Mouse (Mus musculus): ENCODE results near the gene Olfr224. TPM values are rescaled to one million over a fixed set of nuclear protein-coding genes. Genes with fewer than 3 reads are reported as not detected.

Gene Olfr224
- total RNA-seq (2015; ENCODE audit: low replicate concordance) (not detected in 2 replicates), total RNA-seq (2017; ENCODE audit: low replicate concordance) (not detected in 2 replicates)

GRCm38 (mm10) chr11:58570405-58570804, at the start of gene Olfr224:
Olfr224 (minus strand) TSS chr11:58570553.
- no peak for ATAC-seq (replicated peaks; ENCODE audit: low FRiP score, poor library complexity, severe bottlenecking)

DNA sequence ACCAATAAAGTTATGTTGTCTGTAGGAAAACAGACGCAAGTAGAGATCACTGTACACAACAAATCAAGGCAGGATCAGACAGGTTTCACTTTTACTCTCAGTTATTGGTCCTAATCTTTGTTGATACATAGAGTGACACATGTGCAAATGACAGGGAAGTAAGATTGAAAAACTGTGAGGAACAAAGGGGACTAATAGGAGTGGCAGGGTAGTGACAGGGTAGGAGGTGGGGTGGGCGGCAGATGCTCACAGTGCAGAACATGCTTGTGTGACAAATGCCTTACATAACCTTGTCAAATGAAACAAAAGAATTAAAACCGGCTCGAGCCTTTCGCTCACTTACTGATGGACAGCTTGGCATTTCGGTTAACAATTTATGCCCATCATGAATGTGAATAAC, 48.4 kb upstream of the Olfr224 start:
- no peak for ATAC-seq (replicated peaks; ENCODE audit: low FRiP score, poor library complexity, severe bottlenecking)

DNA sequence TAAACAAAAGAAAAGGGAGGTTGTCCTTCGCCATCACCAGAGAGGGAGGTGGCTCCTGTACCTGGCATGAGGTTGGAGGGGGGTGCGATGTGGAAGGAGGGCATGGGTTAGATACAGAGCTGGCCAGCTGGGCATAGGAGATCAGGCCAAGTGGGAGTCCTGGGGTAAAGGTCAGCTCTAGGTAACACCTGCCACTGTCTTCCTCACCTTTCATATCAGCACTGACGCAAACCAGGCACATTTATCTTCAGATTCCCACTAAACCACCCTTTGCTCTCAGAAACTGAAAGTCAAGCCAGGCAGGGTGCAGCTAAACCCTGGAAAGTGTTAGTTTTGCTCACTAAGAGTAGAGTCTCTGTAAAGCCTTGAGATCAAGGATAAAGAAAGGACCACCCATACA, 48.0 kb upstream of the Olfr224 start:
- no peak for ATAC-seq (replicated peaks; ENCODE audit: low FRiP score, poor library complexity, severe bottlenecking)

- ATAC-seq (replicated peaks; ENCODE audit: low FRiP score, poor library complexity, severe bottlenecking), result no peak
Observed at GRCm38 (mm10) chr11:58615975-58616374, 45.6 kb upstream of the Olfr224 start, which contains the start of gene 2210407C18Rik. 2210407C18Rik (minus strand) TSS chr11:58616075.

DNA sequence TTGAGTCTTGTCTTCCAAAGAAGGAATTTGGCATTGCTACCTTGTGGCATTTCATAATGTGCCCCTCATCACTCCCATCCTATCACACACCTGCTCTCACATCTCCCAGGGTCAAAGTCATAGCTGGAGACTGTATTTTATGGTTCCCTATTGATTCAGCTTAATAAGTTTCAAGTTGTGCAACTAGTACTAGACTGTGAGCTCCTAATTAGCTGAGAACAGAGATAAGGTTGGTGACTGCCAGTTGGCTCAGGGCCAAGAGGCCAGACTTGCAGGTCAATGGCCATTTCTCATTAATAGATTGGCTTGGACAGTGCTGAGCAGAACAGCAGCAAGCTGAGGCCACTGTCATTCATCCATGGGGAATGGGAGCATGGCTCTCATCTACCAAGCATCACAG, 44.2 kb upstream of the Olfr224 start:
- ATAC-seq (replicated peaks; ENCODE audit: low FRiP score, poor library complexity, severe bottlenecking), result no peak

- ATAC-seq (replicated peaks; ENCODE audit: low FRiP score, poor library complexity, severe bottlenecking), result no peak
Observed at GRCm38 (mm10) chr11:58613359-58613758, 43.0 kb upstream of the Olfr224 start.

GRCm38 (mm10) chr11:58607030-58607429, 36.7 kb upstream of the Olfr224 start:
- ATAC-seq (replicated peaks; ENCODE audit: low FRiP score, poor library complexity, severe bottlenecking), result no peak

GRCm38 (mm10) chr11:58606177-58606919, 36.0 kb upstream of the Olfr224 start:
- 0 out of 2 replicates have a peak, but pooled peaks have one; percentile 38 for ATAC-seq (replicated peaks; ENCODE audit: low FRiP score, poor library complexity, severe bottlenecking)

GRCm38 (mm10) chr11:58605228-58605627, 34.9 kb upstream of the Olfr224 start:
- no peak for ATAC-seq (replicated peaks; ENCODE audit: low FRiP score, poor library complexity, severe bottlenecking)

GRCm38 (mm10) chr11:58604688-58605087, 34.3 kb upstream of the Olfr224 start:
- ATAC-seq (replicated peaks; ENCODE audit: low FRiP score, poor library complexity, severe bottlenecking), result no peak

DNA sequence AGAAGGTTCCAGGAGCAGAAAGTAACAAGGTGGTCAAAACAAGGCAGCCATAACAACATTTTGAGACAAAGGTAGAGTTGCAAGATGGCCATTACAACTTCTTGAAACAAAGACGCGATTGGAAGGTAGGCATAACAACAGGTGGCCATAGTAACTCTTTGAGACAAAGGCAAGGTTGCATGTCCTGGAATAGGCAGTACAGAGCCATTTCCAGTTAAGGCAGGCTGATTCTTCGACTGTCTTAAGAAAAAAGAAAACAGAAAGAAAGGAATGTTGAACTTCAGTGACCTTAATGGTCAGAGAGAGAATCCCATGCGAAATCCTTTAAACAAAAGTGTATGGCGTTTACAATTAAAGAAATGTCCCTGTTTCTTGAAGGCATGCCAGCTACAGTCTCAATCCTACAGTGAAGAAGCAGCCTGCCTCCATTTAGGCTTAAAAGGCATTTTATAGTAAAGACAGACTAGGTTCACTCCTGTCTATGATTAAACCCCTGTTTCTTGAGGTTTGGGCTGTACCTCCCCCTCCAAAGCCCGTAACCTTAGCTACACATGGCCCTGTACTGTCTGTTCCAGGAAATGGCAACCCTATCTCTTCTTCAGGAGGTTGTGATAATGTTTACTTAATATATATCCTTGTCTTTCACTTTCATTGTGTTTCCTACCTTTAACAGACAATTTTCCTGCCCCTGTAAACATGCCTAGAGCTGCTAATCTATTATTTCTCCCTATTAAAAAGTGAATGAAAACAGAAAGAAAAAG, 32.6 kb upstream of the Olfr224 start:
- ATAC-seq (replicated peaks; ENCODE audit: low FRiP score, poor library complexity, severe bottlenecking), result no peak

DNA sequence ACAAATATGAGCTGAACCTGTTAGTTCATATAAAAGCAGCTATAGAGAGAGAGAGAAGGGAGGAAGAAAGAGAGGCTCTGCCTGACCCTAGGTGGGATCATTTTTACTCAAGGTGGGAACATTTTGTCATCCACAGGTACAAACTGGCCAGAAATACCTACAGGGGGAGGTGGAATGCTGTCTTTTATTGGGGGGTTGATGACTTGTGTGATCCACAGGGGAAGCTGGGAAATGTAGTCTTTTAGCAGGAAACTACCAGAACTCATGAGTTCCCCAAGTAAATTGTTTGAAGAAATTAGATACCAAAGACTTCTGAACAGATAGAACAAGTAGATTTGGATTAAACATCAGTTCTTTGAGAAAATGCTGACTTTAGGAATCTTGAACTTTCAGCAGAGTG, 31.7 kb upstream of the Olfr224 start:
- no peak for ATAC-seq (replicated peaks; ENCODE audit: low FRiP score, poor library complexity, severe bottlenecking)

DNA sequence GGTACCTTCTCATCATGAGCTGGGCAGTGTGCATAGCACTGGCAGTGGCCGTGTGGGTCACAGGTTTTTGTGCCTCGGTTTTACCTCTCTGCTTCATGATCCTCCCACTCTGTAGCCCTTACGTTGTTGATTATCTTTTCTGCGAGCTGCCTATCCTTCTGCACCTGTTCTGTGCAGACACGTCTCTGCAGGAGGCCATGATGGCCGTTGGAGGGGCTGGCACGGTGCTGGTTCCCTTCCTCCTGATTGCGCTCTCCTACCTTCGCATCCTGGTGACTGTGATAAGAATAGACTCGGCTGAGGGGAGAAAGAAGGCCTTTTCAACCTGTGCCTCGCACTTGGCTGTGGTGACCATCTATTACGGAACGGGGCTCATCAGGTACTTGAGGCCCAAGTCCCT, 27.5 kb upstream of the Olfr224 start:
- ATAC-seq (replicated peaks; ENCODE audit: low FRiP score, poor library complexity, severe bottlenecking), result no peak

DNA sequence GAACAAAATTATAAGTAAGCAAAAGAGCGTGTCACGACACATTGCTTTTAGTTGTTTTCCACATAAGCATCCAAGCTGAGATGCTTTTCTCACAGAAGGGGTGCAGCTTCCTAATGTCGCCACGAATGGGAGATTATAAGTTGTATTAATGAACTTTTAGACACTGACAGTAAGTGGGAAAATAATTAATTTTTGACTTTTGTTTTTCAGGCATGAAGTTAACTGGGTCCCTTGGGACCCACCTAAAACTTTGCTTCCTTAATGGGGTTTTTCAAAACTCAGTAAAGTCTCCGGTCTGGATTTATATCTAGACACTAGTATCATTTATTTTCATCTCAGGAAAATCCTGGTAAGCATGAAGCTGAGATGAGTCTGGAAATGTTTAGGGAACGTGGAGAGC, 24.5 kb upstream of the Olfr224 start, which contains the start of gene Olfr324:
Gene Olfr324, plus strand, starts transcription at position 301 of the 400 bp plus-strand sequence.
- no peak for ATAC-seq (replicated peaks; ENCODE audit: low FRiP score, poor library complexity, severe bottlenecking)

DNA sequence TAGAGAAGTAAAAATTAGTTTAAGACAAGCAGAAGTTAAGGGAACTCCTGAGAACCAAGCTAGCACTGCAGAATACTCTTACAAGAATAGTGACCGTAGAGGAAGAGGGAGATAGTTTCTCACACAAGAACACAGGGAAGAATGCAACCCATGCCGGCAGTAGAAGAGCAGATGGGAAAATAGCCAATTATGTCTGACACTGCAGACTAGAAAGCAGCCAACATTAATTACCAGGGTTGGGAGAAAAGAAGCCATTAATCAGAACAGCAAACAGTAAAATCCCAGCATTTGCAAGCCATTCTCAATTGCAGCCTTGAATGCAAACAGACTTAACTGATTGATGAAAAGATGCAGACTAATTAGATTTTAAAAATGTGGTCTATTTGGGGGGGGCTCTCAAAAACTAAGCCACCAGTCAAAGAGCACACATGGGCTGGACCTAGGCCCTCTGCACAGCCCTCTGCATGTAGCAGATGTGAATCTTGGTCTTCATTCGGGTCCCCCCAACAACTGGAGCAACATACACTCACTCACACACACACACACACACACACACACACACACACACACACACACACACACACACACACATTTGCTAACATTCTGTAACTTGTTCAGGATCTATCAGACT, 18.4 kb upstream of the Olfr224 start:
- ATAC-seq (replicated peaks; ENCODE audit: low FRiP score, poor library complexity, severe bottlenecking), result no peak

DNA sequence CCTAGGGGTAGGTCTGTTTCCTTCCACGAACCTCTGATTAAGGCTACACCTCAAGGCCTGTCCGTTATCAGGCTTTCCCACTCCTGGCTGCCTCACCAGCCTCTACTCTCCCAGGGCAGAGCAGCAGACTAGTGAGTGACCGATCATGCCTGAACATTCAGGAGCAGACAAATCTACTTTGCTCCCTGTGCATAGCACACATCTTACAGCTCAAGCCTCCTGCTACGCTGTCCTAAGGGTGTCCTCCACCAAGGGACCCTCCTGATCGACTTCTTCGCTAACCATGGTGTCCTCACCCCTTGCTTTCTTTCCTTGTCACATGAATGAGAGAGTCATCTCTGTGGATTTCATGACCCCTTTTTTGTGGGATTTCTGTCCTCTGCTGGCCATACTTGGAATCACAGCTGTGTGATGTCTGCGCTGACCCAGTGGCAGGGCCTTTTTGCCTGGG, 17.6 kb upstream of the Olfr224 start:
- ATAC-seq (replicated peaks; ENCODE audit: low FRiP score, poor library complexity, severe bottlenecking), result peak; percentile 97

- no peak for ATAC-seq (replicated peaks; ENCODE audit: low FRiP score, poor library complexity, severe bottlenecking)
Observed at GRCm38 (mm10) chr11:58578636-58579035, 8.3 kb upstream of the Olfr224 start.

DNA sequence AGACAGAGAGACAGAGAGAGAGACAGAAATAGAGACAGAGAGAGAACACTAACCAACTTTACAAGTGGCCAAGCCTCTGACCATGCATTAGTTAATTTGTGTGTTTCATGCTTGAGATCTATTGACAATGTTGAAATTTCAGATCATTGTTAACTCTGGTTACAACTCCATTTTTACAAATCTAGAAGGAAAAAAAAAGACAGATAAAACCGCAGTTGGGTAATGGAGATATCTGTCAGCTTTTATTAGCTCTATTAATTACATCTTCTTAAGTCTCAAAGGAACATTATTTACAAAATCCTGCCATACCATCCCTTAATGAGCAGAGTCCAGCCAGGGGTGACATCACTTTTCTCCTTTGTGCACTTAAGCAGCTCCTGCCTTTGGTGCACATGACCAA, 7.1 kb upstream of the Olfr224 start, which contains the start of gene Olfr325:
Gene Olfr325, plus strand, starts transcription at position 301 of the 400 bp plus-strand sequence.
- ATAC-seq (replicated peaks; ENCODE audit: low FRiP score, poor library complexity, severe bottlenecking), result no peak

DNA sequence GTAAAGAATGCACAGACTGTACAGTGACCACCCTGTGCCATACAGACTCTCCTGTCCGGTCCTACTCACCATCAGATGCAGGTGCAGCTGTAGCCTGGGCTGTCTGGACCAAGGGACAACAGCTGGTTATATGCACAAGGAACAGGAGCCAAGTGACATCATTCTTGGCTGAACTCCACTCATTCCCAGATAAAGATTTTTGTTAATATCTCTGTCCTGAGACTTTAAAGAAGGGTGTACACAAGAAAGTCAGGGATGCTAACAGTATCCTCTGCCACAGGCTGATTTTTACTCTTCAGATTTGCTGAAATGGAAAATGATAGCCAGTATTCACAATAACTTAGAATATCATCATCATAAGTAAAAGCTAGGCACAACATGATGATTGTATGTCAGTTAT, 14.8 kb downstream of the Olfr224 start, which contains the start of gene Olfr328:
Gene Olfr328, minus strand, starts transcription at position 101 of the 400 bp plus-strand sequence.
- no peak for ATAC-seq (replicated peaks; ENCODE audit: low FRiP score, poor library complexity, severe bottlenecking)

GRCm38 (mm10) chr11:58546322-58546721, 24.0 kb downstream of the Olfr224 start, which contains the start of gene Olfr329-ps:
Olfr329-ps (minus strand) TSS chr11:58546422.
- ATAC-seq (replicated peaks; ENCODE audit: low FRiP score, poor library complexity, severe bottlenecking), result no peak
